Mouse (Mus musculus): ENCODE data around the gene Spc24. TPM values are rescaled to one million over a fixed set of nuclear protein-coding genes. Genes with fewer than 3 reads are reported as not detected.

Spc24 gene
- polyA plus RNA-seq, 1 experiment from 2014 or later: 175 TPM

- Histone ChIP-seq H3K36me3 (peaks cover 100% of the 10 kb centered on the region), H3K4me3 (no peak overlapping the region), H3K27me3 (ENCODE audit: low read depth, poor library complexity, severe bottlenecking) (no peaks in the 10 kb centered on the region), H3K4me1 (0 out of 2 replicates have a peak, but pooled peaks cover 5% of the 10 kb centered on the region), H3K9me3 (replicated peaks) (no peaks in the 10 kb centered on the region), H3K27ac (replicated peaks) (no peak overlapping the region)
- no peak for DNase-seq (ENCODE audit: low spot score)
- 95% methylated on average over 7 of the region's 7 CpGs for WGBS
Observed at GRCm38 (mm10) chr9:21733989-21734388, 26.1 kb downstream of the Spc24 start.

GRCm38 (mm10) chr9:21733446-21733845 lies 26.7 kb downstream of the Spc24 start:
- Histone ChIP-seq H3K9me3 (replicated peaks) (no peaks in the 10 kb centered on the region), H3K4me1 (0 out of 2 replicates have a peak, but pooled peaks cover 5% of the 10 kb centered on the region), H3K27me3 (ENCODE audit: low read depth, poor library complexity, severe bottlenecking) (no peaks in the 10 kb centered on the region), H3K4me3 (no peak overlapping the region), H3K27ac (replicated peaks) (no peak overlapping the region), H3K36me3 (peaks cover 100% of the 10 kb centered on the region)
- no peak for DNase-seq (ENCODE audit: low spot score)
- 91% methylated on average over 17 of the region's 17 CpGs for WGBS

DNA sequence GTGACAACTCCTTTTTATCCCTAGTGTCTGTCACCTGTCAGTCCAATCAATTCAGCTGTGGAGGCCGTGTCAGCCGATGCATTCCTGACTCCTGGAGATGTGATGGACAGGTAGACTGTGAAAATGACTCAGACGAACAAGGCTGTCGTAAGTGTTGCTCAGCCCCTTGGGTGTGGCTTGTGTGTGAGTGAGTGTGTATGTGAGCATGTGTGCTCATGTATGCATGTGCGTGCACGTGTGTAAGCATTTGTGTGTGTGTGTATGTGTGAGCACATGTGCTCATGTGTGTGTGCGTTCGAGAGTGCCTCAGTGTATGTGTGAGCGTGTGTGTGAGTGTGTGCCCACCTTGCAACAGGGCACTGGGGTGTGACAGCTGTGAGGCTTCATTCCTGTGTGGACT lies 27.8 kb downstream of the Spc24 start:
- Histone ChIP-seq H3K27me3 (ENCODE audit: low read depth, poor library complexity, severe bottlenecking) (no peaks in the 10 kb centered on the region), H3K4me3 (no peak overlapping the region), H3K36me3 (peaks cover 100% of the 10 kb centered on the region), H3K4me1 (peaks cover 12% of the 10 kb centered on the region; the same call in 1 of the 2 replicates), H3K9me3 (replicated peaks) (no peaks in the 10 kb centered on the region), H3K27ac (replicated peaks) (no peak overlapping the region)
- DNase-seq (ENCODE audit: low spot score): no peak
- WGBS: 96% methylated on average over 9 of the region's 9 CpGs

DNA sequence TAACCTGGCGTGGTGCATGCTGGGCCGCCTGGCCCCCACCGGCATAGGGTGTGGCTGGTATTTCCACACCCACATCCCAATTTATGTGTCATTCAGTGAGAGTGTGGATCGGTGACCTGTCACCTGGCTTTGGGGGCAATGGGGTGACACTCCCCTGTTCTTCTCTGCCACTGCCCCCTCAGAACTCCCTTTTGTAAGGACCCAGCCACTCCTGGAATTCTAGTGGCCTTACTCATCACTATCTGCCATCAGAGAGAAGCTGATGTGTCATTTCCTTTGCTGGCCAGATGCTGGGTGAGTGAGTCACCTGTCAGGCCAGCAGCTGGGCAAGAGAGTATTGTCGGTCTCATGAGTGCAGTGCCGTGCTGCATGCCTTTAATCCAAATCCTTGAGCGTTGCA lies 30.8 kb downstream of the Spc24 start:
- Histone ChIP-seq H3K36me3 (peaks cover 97% of the 10 kb centered on the region), H3K9me3 (replicated peaks) (no peaks in the 10 kb centered on the region)
- WGBS: 93% methylated on average over 7 of the region's 7 CpGs

GRCm38 (mm10) chr9:21728261-21728832 lies 31.8 kb downstream of the Spc24 start:
- DNase-seq (ENCODE audit: low spot score): no peak
- Histone ChIP-seq H3K27me3 (ENCODE audit: low read depth, poor library complexity, severe bottlenecking) (no peaks in the 10 kb centered on the region), H3K4me1 (peaks cover 40% of the 10 kb centered on the region), H3K9me3 (replicated peaks) (no peaks in the 10 kb centered on the region), H3K4me3 (no peak overlapping the region), H3K36me3 (peaks cover 87% of the 10 kb centered on the region), H3K27ac (replicated peaks) (no peak overlapping the region)
- 93% methylated on average over 10 of the region's 10 CpGs for WGBS

More for the DNA sequence above, 30.8 kb downstream of the Spc24 start:
- no peak for DNase-seq (ENCODE audit: low spot score)
- Histone ChIP-seq H3K4me3 (no peak overlapping the region), H3K27me3 (ENCODE audit: low read depth, poor library complexity, severe bottlenecking) (no peaks in the 10 kb centered on the region), H3K4me1 (peaks cover 40% of the 10 kb centered on the region), H3K27ac (replicated peaks) (no peak overlapping the region)

- no peak for DNase-seq (ENCODE audit: low spot score)
- Histone ChIP-seq H3K27ac (replicated peaks) (peak overlapping the region; percentile 96; the same call in 1 of the 2 replicates), H3K9me3 (replicated peaks) (no peaks in the 10 kb centered on the region), H3K4me3 (peak overlapping the region; percentile 84), H3K4me1 (peaks cover 46% of the 10 kb centered on the region), H3K36me3 (peaks cover 68% of the 10 kb centered on the region), H3K27me3 (ENCODE audit: low read depth, poor library complexity, severe bottlenecking) (no peaks in the 10 kb centered on the region)
- 89% methylated on average over 14 of the region's 14 CpGs for WGBS
Observed at GRCm38 (mm10) chr9:21726218-21726975, 33.7 kb downstream of the Spc24 start.

GRCm38 (mm10) chr9:21725224-21726121 lies 34.6 kb downstream of the Spc24 start:
- Histone ChIP-seq H3K9me3 (replicated peaks) (no peaks in the 10 kb centered on the region), H3K4me1 (peaks cover 51% of the 10 kb centered on the region), H3K4me3 (peak overlapping the region; percentile 84), H3K27me3 (ENCODE audit: low read depth, poor library complexity, severe bottlenecking) (no peaks in the 10 kb centered on the region), H3K27ac (replicated peaks) (peak overlapping the region; percentile 96), H3K36me3 (peaks cover 59% of the 10 kb centered on the region)
- WGBS: 91% methylated on average over 23 of the region's 23 CpGs
- DNase-seq (ENCODE audit: low spot score): no peak

DNA sequence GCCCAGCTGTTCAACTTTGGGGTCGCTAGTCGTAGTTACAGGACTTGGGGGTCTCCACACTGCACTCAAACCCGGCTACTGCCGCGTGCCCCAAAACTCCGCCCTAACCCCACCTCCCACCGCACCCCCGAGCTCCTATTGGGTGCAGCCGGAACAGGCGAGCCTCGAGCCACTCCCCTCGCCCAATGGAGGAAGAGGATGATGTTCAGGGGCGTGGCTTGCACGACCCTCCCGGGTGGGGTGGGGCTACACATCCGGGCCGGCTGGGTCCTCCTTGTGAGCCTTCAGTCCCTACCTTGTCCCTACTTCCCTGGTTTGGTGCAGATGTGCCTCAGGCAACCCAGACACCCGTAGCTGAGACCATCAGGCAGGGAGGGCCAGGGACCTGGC lies 36.0 kb downstream of the Spc24 start:
- peak overlapping the region; percentile 84 for H3K4me3 ChIP-seq
- peaks cover 46% of the 10 kb centered on the region for H3K4me1 ChIP-seq
- H3K27me3 ChIP-seq (ENCODE audit: low read depth, poor library complexity, severe bottlenecking): no peaks in the 10 kb centered on the region
- DNase-seq (ENCODE audit: low spot score): peak; percentile 96
- WGBS: under 1% methylated on average over 18 of the region's 18 CpGs
- H3K36me3 ChIP-seq: peaks cover 45% of the 10 kb centered on the region
- peak overlapping the region; percentile 96 for H3K27ac ChIP-seq (replicated peaks)
- H3K9me3 ChIP-seq (replicated peaks): no peaks in the 10 kb centered on the region

GRCm38 (mm10) chr9:21723377-21724146 lies 36.5 kb downstream of the Spc24 start, which contains the start of gene Ldlr:
TSS of gene Ldlr (plus strand) at chr9:21723483.
- DNase-seq (ENCODE audit: low spot score): peak; percentile 89
- Histone ChIP-seq H3K27ac (replicated peaks) (peak within 1 kb of the TSS; percentile 96), H3K4me1 (peaks cover 46% of the 10 kb centered on the region), H3K27me3 (ENCODE audit: low read depth, poor library complexity, severe bottlenecking) (no peaks in the 10 kb centered on the region), H3K9me3 (replicated peaks) (no peaks in the 10 kb centered on the region), H3K4me3 (peak within 1 kb of the TSS; percentile 84), H3K36me3 (peaks cover 40% of the 10 kb centered on the region)
- under 1% methylated on average over 47 of the region's 47 CpGs for WGBS

- Histone ChIP-seq H3K9me3 (replicated peaks) (no peaks in the 10 kb centered on the region), H3K4me3 (no peak overlapping the region), H3K27ac (replicated peaks) (peak overlapping the region; percentile 96), H3K36me3 (peaks cover 15% of the 10 kb centered on the region), H3K27me3 (ENCODE audit: low read depth, poor library complexity, severe bottlenecking) (no peaks in the 10 kb centered on the region), H3K4me1 (peaks cover 29% of the 10 kb centered on the region)
- DNase-seq (ENCODE audit: low spot score): no peak
- WGBS: 80% methylated on average over 2 of the region's 2 CpGs
Observed at GRCm38 (mm10) chr9:21721036-21721435, 39.1 kb downstream of the Spc24 start.

- H3K36me3 ChIP-seq: peaks cover 13% of the 10 kb centered on the region
- H3K4me1 ChIP-seq: 0 out of 2 replicates have a peak, but pooled peaks cover 5% of the 10 kb centered on the region
- no peak for DNase-seq (ENCODE audit: low spot score)
- H3K4me3 ChIP-seq: no peak overlapping the region
- 89% methylated on average over 2 of the region's 2 CpGs for WGBS
- H3K9me3 ChIP-seq (replicated peaks): peaks cover 4% of the 10 kb centered on the region; the same call in 1 of the 2 replicates
- H3K27ac ChIP-seq (replicated peaks): no peak overlapping the region
- no peaks in the 10 kb centered on the region for H3K27me3 ChIP-seq (ENCODE audit: low read depth, poor library complexity, severe bottlenecking)
Observed at GRCm38 (mm10) chr9:21717015-21717414, 43.1 kb downstream of the Spc24 start.

DNA sequence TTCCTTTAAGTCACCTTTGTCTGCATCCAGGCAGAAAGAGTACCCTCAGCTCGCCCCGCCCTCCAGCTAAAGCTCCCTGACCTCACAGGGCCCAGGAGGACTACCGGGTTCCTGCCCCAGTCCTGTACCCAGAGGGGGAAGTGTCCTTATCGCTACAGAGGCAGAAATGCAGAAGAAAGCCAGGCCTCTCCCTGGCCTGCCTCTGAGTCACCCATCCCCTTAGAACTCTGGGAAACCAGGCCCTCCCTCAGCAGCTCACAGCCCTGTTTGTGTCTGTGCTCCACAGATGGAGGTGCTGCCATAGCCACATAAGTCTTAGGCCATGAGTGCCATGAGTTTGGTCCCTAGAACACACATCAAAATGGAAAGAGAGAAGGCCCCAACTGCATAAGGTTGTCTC lies 44.8 kb downstream of the Spc24 start:
- 73% methylated on average over 4 of the region's 4 CpGs for WGBS
- H3K4me1 ChIP-seq: no peaks in the 10 kb centered on the region
- H3K27me3 ChIP-seq (ENCODE audit: low read depth, poor library complexity, severe bottlenecking): no peaks in the 10 kb centered on the region
- no peak for DNase-seq (ENCODE audit: low spot score)
- peaks cover 4% of the 10 kb centered on the region; the same call in 1 of the 2 replicates for H3K9me3 ChIP-seq (replicated peaks)
- H3K36me3 ChIP-seq: peaks cover 13% of the 10 kb centered on the region
- H3K27ac ChIP-seq (replicated peaks): no peak overlapping the region
- no peak overlapping the region for H3K4me3 ChIP-seq

All from midbrain, embryonic 10.5 days (tissue).